Mouse (Mus musculus) liver, embryonic 16.5 days (tissue): ENCODE data around the gene Mmd2. TPM values are rescaled to one million over a fixed set of nuclear protein-coding genes. Genes with fewer than 3 reads are reported as not detected.

Source experiments
- ATAC-seq: fragments of 200-750 bp; cut with Nextera tagmentation; 2 replicates; pipeline ENCODE4 v1.8.0; 2017; ENCODE audit warnings: low read depth, mild to moderate bottlenecking, moderate number of reproducible peaks, moderate library complexity
- H3K27ac ChIP-seq: fragments of 300-500 bp; sonication (generic); 2 replicates; pipeline ENCODE4 v1.5.1; 2014; ENCODE audit warnings: mild to moderate bottlenecking, low read length
- H3K27me3 ChIP-seq: fragments of 300-500 bp; sonication (generic); 2 replicates; pipeline ENCODE4 v1.6.1; 2014; ENCODE audit warnings: low read depth, low read length, mixed read lengths; ENCODE audit not compliant: control insufficient read depth, insufficient read depth
- H3K36me3 ChIP-seq: fragments of 300-500 bp; sonication (generic); 2 replicates; pipeline ENCODE4 v1.6.1; 2014; ENCODE audit warnings: mild to moderate bottlenecking; ENCODE audit not compliant: control insufficient read depth, insufficient read depth
- H3K4me1 ChIP-seq: fragments of 300-500 bp; sonication (generic); 2 replicates; pipeline ENCODE4 v1.6.1; 2014; ENCODE audit warnings: low read depth, low read length, mixed read lengths; ENCODE audit not compliant: control insufficient read depth
- H3K4me2 ChIP-seq: fragments of 300-500 bp; sonication (generic); 2 replicates; pipeline ENCODE4 v1.6.1; 2014; ENCODE audit warnings: low read depth, low read length, mixed read lengths
- H3K4me3 ChIP-seq: fragments of 300-500 bp; sonication (generic); 2 replicates; pipeline ENCODE4 v1.5.1; 2014; ENCODE audit warnings: low read depth, mild to moderate bottlenecking, low read length
- H3K9ac ChIP-seq: fragments of 300-500 bp; sonication (generic); 2 replicates; pipeline ENCODE4 v1.6.1; 2014; ENCODE audit warnings: low read depth, low read length
- H3K9me3 ChIP-seq: fragments of 300-500 bp; sonication (generic); replicated peaks from 2 replicates; pipeline ENCODE4 v1.6.1; 2016; ENCODE audit warnings: low read length; ENCODE audit not compliant: control insufficient read depth
- WGBS: fragments of 180-500 bp; shearing (Covaris S2); extraction: QIAGEN DNeasy Blood & Tissue Kit; methylation state at CpG from one replicate; pipeline ENCODE4 v1.1.7; 2014; ENCODE audit not compliant: insufficient replicate concordance; 5-methylcytosine and 5-hydroxymethylcytosine counted together
- polyA plus RNA-seq: library from polyadenylated mRNA; unstranded; fragments of >200 nt; fragmentation: Nextera tagmentation; extraction: Ambion mirVana; gene quantifications from 2 replicates; pipeline ENCODE4 v1.2.1, GENCODE M21; 2015

The Mmd2 gene
- polyA plus RNA-seq, 1 experiment from 2014 or later, result 20.6 TPM

DNA sequence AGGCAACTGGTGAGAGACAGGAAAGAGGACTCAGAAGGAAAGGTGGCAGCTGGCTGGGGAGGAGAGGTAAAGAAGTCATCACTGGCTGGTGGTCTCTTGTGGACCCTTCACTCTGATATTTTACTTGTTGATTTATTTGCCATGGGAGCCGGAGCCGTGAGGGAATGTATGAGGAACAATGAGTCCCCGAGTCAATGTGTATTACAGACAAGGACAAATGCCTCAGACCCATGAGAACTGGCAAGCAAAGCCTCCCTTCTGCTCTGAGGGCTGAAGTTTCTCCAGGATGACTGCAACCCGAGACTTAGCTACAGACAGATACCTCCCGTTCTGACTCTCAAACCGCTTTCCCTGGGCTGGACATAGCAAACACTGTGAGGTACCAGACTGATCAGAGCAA, 7.7 kb upstream of the Mmd2 start:
- Histone ChIP-seq H3K36me3 (no peaks in the 10 kb centered on the region), H3K4me1 (no peaks in the 10 kb centered on the region), H3K4me2 (no peak overlapping the region), H3K9ac (no peak overlapping the region), H3K4me3 (no peak overlapping the region), H3K27me3 (no peaks in the 10 kb centered on the region), H3K27ac (no peak overlapping the region), H3K9me3 (no peaks in the 10 kb centered on the region)
- 35% methylated on average over 6 of the region's 6 CpGs for whole genome bisulfite sequencing
- no peak for ATAC-seq

DNA sequence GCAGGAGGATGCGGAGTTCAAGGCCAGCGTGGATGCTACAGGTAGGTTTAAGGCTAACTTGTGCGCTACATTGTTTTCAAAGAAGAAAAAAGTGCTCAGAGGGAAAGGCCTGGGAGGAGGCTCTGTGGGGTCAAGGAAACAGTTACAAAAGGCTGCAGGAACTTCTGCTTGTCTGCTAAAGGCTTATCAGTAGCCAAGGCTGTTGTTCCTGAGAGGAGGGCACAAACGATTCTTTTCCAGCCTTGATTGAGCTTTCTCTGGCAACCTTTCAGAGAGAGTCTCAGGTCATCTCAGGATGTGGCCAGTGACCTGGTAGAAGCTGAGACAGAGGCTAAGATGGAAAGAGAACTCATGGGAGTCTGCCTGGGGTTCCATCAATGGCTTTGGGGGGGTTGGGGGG, 7.0 kb upstream of the Mmd2 start:
- Histone ChIP-seq H3K27me3 (no peaks in the 10 kb centered on the region), H3K4me3 (no peak overlapping the region), H3K9ac (no peak overlapping the region), H3K9me3 (no peaks in the 10 kb centered on the region), H3K36me3 (no peaks in the 10 kb centered on the region), H3K4me1 (no peaks in the 10 kb centered on the region), H3K27ac (no peak overlapping the region), H3K4me2 (no peak overlapping the region)
- ATAC-seq, result no peak
- 56% methylated on average over 4 of the region's 4 CpGs for WGBS

DNA sequence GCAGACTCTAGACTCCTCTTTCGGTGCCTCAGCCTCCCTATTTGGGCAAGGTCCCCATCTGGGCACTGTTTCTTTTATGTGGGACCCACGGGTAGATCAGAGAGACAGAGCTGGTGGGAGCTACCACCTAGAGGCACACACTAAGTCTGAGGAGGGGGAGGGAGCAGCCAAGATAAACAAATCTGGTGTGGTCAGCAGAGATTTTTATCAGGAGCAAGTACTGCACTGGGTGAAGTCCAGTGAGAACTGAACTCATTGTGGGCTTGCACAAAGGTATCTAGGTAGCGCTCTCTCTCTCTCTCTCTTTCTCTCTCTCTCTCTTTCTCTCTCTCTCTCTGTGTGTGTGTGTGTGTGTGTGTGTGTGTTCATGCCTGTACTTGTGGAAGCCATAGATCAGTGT, 5.9 kb upstream of the Mmd2 start:
- H3K9ac ChIP-seq, result no peak overlapping the region
- H3K4me2 ChIP-seq, result no peak overlapping the region; the same call in 1 of the 2 replicates
- peak; percentile 82 for ATAC-seq
- no peaks in the 10 kb centered on the region for H3K9me3 ChIP-seq
- peak overlapping the region; percentile 15; the same call in 1 of the 2 replicates for H3K27ac ChIP-seq
- 40% methylated on average over 3 of the region's 3 CpGs for WGBS
- peaks cover 3% of the 10 kb centered on the region for H3K27me3 ChIP-seq
- H3K36me3 ChIP-seq, result no peaks in the 10 kb centered on the region
- no peaks in the 10 kb centered on the region for H3K4me1 ChIP-seq
- H3K4me3 ChIP-seq, result no peak overlapping the region

DNA sequence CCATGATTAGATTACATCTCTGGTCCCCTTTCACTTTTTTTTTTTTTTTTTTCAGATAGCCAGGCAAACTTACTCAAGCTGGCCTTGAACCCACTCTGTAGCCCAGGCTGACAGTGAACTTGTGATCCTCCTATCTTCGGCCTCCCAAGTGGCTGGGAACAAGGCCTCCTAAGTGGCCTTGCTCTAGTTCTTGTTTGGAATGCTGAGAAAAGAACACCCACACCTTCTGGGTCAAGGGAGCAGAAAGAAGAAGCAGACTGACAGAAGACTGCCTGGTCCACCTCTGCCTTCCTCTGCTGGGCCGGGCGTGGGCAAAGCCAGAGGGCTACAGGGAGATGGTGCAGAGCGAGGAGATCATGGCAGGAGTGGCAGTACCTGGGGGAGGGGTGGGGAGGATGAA, 1.8 kb upstream of the Mmd2 start:
- Histone ChIP-seq H3K4me2 (no peak overlapping the region), H3K9me3 (no peaks in the 10 kb centered on the region), H3K36me3 (no peaks in the 10 kb centered on the region), H3K4me3 (no peak overlapping the region), H3K27ac (no peak overlapping the region), H3K27me3 (peaks cover 26% of the 10 kb centered on the region), H3K4me1 (no peaks in the 10 kb centered on the region), H3K9ac (no peak overlapping the region)
- no peak for ATAC-seq
- WGBS, result 52% methylated on average over 4 of the region's 4 CpGs

DNA sequence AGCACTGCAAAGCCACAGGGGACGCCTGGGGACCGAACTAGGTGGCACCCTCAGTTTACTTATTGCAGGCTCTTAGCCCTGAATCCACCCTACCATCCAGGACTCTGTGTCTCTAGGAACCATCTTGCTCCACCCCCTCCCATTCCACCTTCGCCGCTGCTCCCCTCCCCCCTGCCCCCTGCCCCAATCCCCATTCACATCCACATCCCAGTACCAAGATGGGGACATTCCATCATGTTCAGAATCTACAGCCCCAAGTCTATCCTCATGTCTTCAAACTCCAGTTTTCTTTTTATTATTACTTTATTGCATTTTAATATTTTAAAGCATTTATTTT, 357 bp upstream of the Mmd2 start:
- WGBS, result 14% methylated on average over 4 of the region's 4 CpGs
- no peak for ATAC-seq
- no peak overlapping the region for H3K27ac ChIP-seq

DNA sequence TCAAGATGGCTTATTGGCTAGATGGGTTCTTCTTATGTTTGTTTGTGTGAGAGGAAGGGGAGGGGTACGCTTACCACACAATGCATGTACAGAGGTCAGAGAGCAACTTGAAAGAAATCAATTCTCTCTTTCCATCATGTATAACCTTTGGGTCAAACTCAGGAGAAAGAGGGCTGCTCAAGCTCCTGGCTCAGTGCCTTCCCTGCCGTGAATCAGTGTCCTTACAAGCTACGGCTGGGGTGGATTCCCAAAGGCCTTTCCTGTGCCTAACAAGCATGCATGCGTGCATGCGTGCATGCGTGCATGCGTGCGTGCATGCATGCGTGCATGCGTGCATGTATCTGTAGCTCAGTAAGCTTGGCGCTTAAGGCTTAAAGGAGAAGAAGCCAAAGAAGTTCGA, 3.3 kb downstream of the Mmd2 start:
- no peak overlapping the region for H3K4me3 ChIP-seq
- no peaks in the 10 kb centered on the region for H3K36me3 ChIP-seq
- no peak overlapping the region for H3K9ac ChIP-seq
- H3K27ac ChIP-seq, result no peak overlapping the region
- no peaks in the 10 kb centered on the region; the same call in 1 of the 2 replicates for H3K4me1 ChIP-seq
- no peak for ATAC-seq
- H3K9me3 ChIP-seq, result no peaks in the 10 kb centered on the region
- WGBS, result 74% methylated on average over 12 of the region's 12 CpGs
- peaks cover 26% of the 10 kb centered on the region for H3K27me3 ChIP-seq
- no peak overlapping the region for H3K4me2 ChIP-seq

More for the DNA sequence above, 357 bp upstream of the Mmd2 start:
- peak overlapping the region; percentile 53 for H3K4me3 ChIP-seq
- peak overlapping the region; percentile 25 for H3K4me2 ChIP-seq
- no peaks in the 10 kb centered on the region for H3K4me1 ChIP-seq
- peaks cover 26% of the 10 kb centered on the region for H3K27me3 ChIP-seq
- no peaks in the 10 kb centered on the region for H3K36me3 ChIP-seq
- H3K9ac ChIP-seq, result no peak overlapping the region; the same call in 1 of the 2 replicates
- no peaks in the 10 kb centered on the region for H3K9me3 ChIP-seq

DNA sequence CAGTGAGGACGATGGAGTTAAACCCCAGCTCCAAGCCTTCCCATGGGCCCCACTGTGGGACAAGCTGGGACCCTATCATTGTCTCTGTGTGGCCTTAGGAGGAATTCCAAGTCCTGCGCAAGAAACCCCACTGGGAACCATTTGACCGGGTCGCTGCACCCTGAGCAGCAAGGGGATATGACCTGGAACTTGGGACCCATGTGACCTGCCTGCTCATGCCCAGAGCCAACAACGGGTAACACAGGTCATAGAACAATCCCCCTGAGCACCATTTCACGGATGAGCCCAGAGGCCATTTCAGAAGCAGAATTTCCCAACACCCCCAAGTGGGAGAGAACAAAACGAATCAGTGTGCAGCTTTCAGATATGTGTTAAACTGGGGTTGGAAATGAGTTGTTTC, 4.2 kb downstream of the Mmd2 start:
- WGBS, result 62% methylated on average over 7 of the region's 7 CpGs
- H3K27ac ChIP-seq, result no peak overlapping the region
- ATAC-seq, result peak; percentile 59; the same call in 1 of the 2 replicates

DNA sequence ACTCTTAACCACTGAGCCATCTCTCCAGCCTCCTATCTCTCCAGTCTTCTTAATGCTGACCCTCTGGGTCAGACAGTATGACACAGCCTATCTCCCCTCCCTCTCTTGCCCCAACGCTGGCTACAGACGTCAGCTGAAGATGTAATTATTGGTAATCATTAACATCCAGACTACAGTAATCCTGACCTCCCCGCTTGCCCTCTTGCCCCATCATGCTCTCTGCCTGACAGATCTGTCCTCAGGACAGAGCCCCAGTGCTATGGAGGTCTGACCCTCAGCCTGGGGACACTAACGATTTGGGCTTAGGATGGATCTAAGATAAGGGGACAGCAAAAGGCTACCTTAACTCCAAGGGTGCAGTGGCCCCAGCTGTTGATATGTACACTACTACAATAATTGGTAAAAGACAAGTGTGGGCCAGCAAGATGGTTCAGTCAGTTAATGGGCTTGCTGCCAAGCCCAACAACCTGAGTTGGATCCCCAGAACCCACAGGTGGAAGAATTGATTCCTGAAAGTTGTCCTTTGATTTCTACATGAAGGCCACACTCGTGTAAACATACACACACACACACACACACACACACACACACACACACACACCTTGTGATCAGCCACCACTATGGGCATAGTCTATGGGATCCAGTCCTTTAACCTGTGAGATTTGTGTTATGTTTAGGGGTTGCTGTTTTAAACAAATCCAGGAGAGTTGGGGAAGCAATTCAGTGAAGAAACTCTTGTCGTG, 10.8 kb downstream of the Mmd2 start:
- Histone ChIP-seq H3K4me3 (no peak overlapping the region), H3K27ac (peak overlapping the region; percentile 82), H3K4me1 (no peaks in the 10 kb centered on the region; the same call in none of the 2 replicates), H3K27me3 (no peaks in the 10 kb centered on the region), H3K9me3 (no peaks in the 10 kb centered on the region), H3K9ac (no peak overlapping the region), H3K4me2 (0 out of 2 replicates have a peak overlapping the region, but pooled peaks have one; percentile 10), H3K36me3 (no peaks in the 10 kb centered on the region)
- ATAC-seq, result peak; percentile 91
- 58% methylated on average over 6 of the region's 6 CpGs for WGBS

More for the DNA sequence above, 4.2 kb downstream of the Mmd2 start:
- Histone ChIP-seq H3K4me1 (no peaks in the 10 kb centered on the region; the same call in 1 of the 2 replicates), H3K36me3 (no peaks in the 10 kb centered on the region), H3K9ac (no peak overlapping the region), H3K4me2 (no peak overlapping the region), H3K4me3 (no peak overlapping the region), H3K9me3 (no peaks in the 10 kb centered on the region), H3K27me3 (peaks cover 22% of the 10 kb centered on the region)

DNA sequence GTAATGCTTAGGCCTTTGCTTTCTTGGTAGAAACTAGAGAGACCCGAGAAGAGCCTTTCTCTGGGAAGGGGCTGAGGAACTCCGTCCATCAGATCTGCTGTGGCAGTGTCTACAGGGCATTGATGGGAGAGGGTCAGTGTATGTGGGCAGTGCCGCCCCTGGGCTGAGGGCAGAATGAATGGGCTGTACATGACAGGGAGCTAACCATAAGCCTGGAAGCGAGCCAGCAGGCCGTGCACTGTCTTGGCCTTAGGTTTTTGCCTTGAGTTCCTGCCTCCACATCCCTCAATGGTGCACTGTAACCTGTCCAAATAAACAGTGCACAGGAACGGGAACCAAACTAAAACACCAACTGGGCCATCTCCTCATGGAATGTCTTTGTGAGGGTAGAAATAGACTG, 11.9 kb downstream of the Mmd2 start:
- H3K9me3 ChIP-seq, result no peaks in the 10 kb centered on the region
- no peak overlapping the region for H3K9ac ChIP-seq
- no peak for ATAC-seq
- H3K4me1 ChIP-seq, result no peaks in the 10 kb centered on the region; the same call in none of the 2 replicates
- WGBS, result 63% methylated on average over 6 of the region's 6 CpGs
- no peak overlapping the region for H3K4me2 ChIP-seq
- no peak overlapping the region; the same call in 1 of the 2 replicates for H3K27ac ChIP-seq
- H3K27me3 ChIP-seq, result no peaks in the 10 kb centered on the region
- H3K36me3 ChIP-seq, result no peaks in the 10 kb centered on the region
- H3K4me3 ChIP-seq, result no peak overlapping the region
